Mouse (Mus musculus) E14TG2a.4 (cell line): ENCODE data around the gene Irf2.

Experiments used
- CTCF ChIP-seq: conservative IDR thresholded peaks from 2 replicates; pipeline ENCODE4 v1.5.1; 2014; ENCODE audit warnings: low read length
- NANOG ChIP-seq: IDR thresholded peaks from 2 replicates; pipeline ENCODE4 v1.6.1; 2014; ENCODE audit warnings: borderline replicate concordance, low read length, mixed read lengths

- TF ChIP-seq CTCF (no peak), NANOG (no peak)
Measured at GRCm38 (mm10) chr8:46794317-46794716, 54.8 kb downstream of the Irf2 start.
